In the genomic region with DNA sequence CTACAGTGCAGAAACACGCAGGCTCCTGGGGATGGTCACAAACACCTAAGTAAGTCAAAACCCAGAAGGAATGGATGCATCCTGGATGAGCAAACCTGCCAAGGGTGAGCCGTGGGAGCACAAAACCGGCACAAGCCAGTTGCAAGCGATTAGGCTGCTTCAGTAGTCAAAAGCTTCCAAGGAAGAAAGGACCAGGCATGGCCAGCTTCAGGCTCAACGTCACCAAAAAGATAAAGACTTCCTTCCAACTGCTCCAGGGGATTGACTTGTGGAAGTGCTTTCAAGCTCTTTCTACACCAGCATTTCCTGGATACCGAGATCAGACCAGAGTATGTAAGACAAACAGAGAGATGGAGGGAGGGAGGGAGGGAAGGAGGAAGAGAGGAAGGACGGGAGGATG, we compare ENCODE assay signal across 21 mouse cellular contexts.
"Had no signal": no experiment of that assay in that cellular context is flagged by ENCODE, and none has a peak within 500 bp of the region (broad histone marks: within the 10 kb centered on the region; RNA-seq: fewer than 3 reads in every experiment).

No protein-coding gene starts in this region.

- H3K9ac ChIP-seq: lung, embryonic 15.5 days; neural tube, embryonic 13.5 days; neural tube, embryonic 15.5 days had no signal

- H3K4me2 ChIP-seq: lung, embryonic 15.5 days; midbrain, embryonic 11.5 days; neural tube, embryonic 13.5 days; neural tube, embryonic 15.5 days had no signal

- H3K9me3 ChIP-seq: lung, embryonic 15.5 days; megakaryocyte, embryonic 14.5 days; neural tube, embryonic 13.5 days; neural tube, embryonic 15.5 days had no signal

- H3K4me3 ChIP-seq: lung, embryonic 15.5 days; megakaryocyte, embryonic 14.5 days; myocyte; neural tube, embryonic 13.5 days; neural tube, embryonic 15.5 days had no signal

- H3K27ac ChIP-seq: lung, embryonic 15.5 days; macrophage; neural tube, embryonic 13.5 days; neural tube, embryonic 15.5 days had no signal

- DNase-seq: lung, adult 2 months; lung, postnatal 14 days; lung, postnatal 36 days; midbrain, embryonic 14.5 days; retina, postnatal 1 day; right cerebral cortex, adult 18-20 months; right cerebral cortex, postnatal 25 days; right cerebral cortex, postnatal 4 days; spleen, adult 18-20 months; thymus, adult 18-20 months; thymus, postnatal 14 days; thymus, postnatal 36 days had no signal

- ATAC-seq: lung, postnatal 0 days; midbrain, embryonic 16.5 days had no signal

- H3K36me3 ChIP-seq: lung, embryonic 15.5 days; neural tube, embryonic 13.5 days; neural tube, embryonic 15.5 days had no signal
